Mouse (Mus musculus) G1E (cell line): ENCODE measurements around the gene Rorb. TPM values are rescaled to one million over a fixed set of nuclear protein-coding genes. Genes with fewer than 3 reads are reported as not detected.

Experiments used
- ATAC-seq: 2 replicates; pipeline ENCODE4 v1.8.0; 2016; ENCODE audit warnings: mild to moderate bottlenecking; ENCODE audit not compliant: insufficient number of reproducible peaks, poor library complexity, low FRiP score, severe bottlenecking; ENCODE audit errors: extremely low read depth
- DNase-seq: peaks from one replicate; pipeline ENCODE4 v3.0.0; 2012; ENCODE audit warnings: low spot score
- H3K27me3 ChIP-seq: 2 replicates; pipeline ENCODE4 v1.6.1; 2012; ENCODE audit warnings: mild to moderate bottlenecking, low read length, inconsistent platforms; ENCODE audit not compliant: insufficient read depth
- H3K36me3 ChIP-seq: replicated peaks from 2 replicates; pipeline ENCODE3; 2012; ENCODE audit warnings: mild to moderate bottlenecking, inconsistent platforms
- H3K4me1 ChIP-seq: 2 replicates; pipeline ENCODE4 v1.6.1; 2012; ENCODE audit warnings: low read depth, low read length, inconsistent platforms, mixed read lengths; ENCODE audit not compliant: insufficient read depth
- H3K4me3 ChIP-seq: 2 replicates; pipeline ENCODE4 v1.5.1; 2012; ENCODE audit warnings: low read depth, mild to moderate bottlenecking, inconsistent platforms, low read length, moderate library complexity, mixed read lengths
- H3K9me3 ChIP-seq: replicated peaks from 2 replicates; pipeline ENCODE4 v1.6.1; 2012; ENCODE audit warnings: inconsistent platforms
- CTCF ChIP-seq: IDR thresholded peaks from 2 replicates; pipeline ENCODE4 v1.5.1; 2012; ENCODE audit warnings: low read depth, low read length, inconsistent platforms, mixed read lengths
- GATA1 ChIP-seq: IDR thresholded peaks from 2 replicates; pipeline ENCODE4 v1.6.1; 2012; ENCODE audit warnings: borderline replicate concordance, low read length, inconsistent platforms, mixed read lengths
- GATA2 ChIP-seq: IDR thresholded peaks from 2 replicates; pipeline ENCODE4 v1.6.1; 2012; ENCODE audit warnings: low read depth, low read length, inconsistent platforms, borderline replicate concordance
- POLR2AphosphoS5 ChIP-seq: IDR thresholded peaks from 2 replicates; pipeline ENCODE4 v1.6.1; 2012; ENCODE audit warnings: low read depth, low read length, inconsistent platforms; ENCODE audit not compliant: insufficient replicate concordance
- TAL1 ChIP-seq: conservative IDR thresholded peaks from 2 replicates; pipeline ENCODE4 v1.6.1; 2012; ENCODE audit warnings: low read depth, low read length, inconsistent platforms, mixed read lengths
- polyA plus RNA-seq: library from polyadenylated mRNA; stranded (reverse); fragments of >175 nt; gene quantifications from 2 replicates; pipeline ENCODE4 v1.2.3, GENCODE M21; 2012
- total RNA-seq, 2 experiments: library from RNA; stranded (forward) in 1 of 2; stranded (reverse) in 1 of 2; fragments of 200-1000 nt in 1 of 2; fragments of >200 nt in 1 of 2; fragmentation: Nextera tagmentation in 1 of 2; gene quantifications; 2 replicates each; pipeline ENCODE4 v1.2.3; 2014 to 2017

Rorb gene
- total and polyA plus RNA-seq, 3 experiments: 0.22 to 4.5 TPM; not detected in 1

- Histone ChIP-seq H3K27me3 (no peaks in the 10 kb centered on the region), H3K4me3 (no peak overlapping the region), H3K36me3 (no peaks in the 10 kb centered on the region), H3K4me1 (no peaks in the 10 kb centered on the region), H3K9me3 (no peaks in the 10 kb centered on the region)
- DNase-seq (no peak), ATAC-seq (no peak)
- no peak for TF ChIP-seq GATA1
Measured at GRCm38 (mm10) chr19:18902041-18902693, 208.8 kb downstream of the Rorb start.

GRCm38 (mm10) chr19:18898238-18898637, 212.8 kb downstream of the Rorb start:
- H3K36me3 ChIP-seq: no peaks in the 10 kb centered on the region
- TF ChIP-seq POLR2AphosphoS5: no peak
- TF ChIP-seq TAL1: no peak
- TF ChIP-seq GATA2: no peak
- no peak for TF ChIP-seq CTCF
- no peak for TF ChIP-seq GATA1
- no peak for ATAC-seq
- DNase-seq: no peak
- H3K4me1 ChIP-seq: no peaks in the 10 kb centered on the region
- H3K9me3 ChIP-seq: no peaks in the 10 kb centered on the region
- no peaks in the 10 kb centered on the region for H3K27me3 ChIP-seq
- H3K4me3 ChIP-seq: no peak overlapping the region

- Histone ChIP-seq H3K27me3 (no peaks in the 10 kb centered on the region), H3K9me3 (no peaks in the 10 kb centered on the region), H3K4me3 (no peak overlapping the region), H3K4me1 (no peaks in the 10 kb centered on the region), H3K36me3 (no peaks in the 10 kb centered on the region)
- TF ChIP-seq GATA1 (no peak), GATA2 (no peak), TAL1 (no peak), POLR2AphosphoS5 (no peak), CTCF (no peak)
- DNase-seq (no peak), ATAC-seq (no peak)
Measured at GRCm38 (mm10) chr19:18890216-18890615, 220.8 kb downstream of the Rorb start.

- no peak for TF ChIP-seq GATA2
- no peak for TF ChIP-seq POLR2AphosphoS5
- TF ChIP-seq CTCF: no peak
- no peak for TF ChIP-seq TAL1
- TF ChIP-seq GATA1: no peak
Measured at GRCm38 (mm10) chr19:18889632-18890031, 221.4 kb downstream of the Rorb start.

GRCm38 (mm10) chr19:18889117-18889627, 221.8 kb downstream of the Rorb start:
- no peak for DNase-seq
- H3K4me3 ChIP-seq: no peak overlapping the region
- no peaks in the 10 kb centered on the region for H3K36me3 ChIP-seq
- ATAC-seq: no peak
- H3K27me3 ChIP-seq: no peaks in the 10 kb centered on the region
- no peaks in the 10 kb centered on the region for H3K9me3 ChIP-seq
- no peak for TF ChIP-seq CTCF
- TF ChIP-seq POLR2AphosphoS5: no peak
- TF ChIP-seq TAL1: no peak
- no peak for TF ChIP-seq GATA2
- no peaks in the 10 kb centered on the region for H3K4me1 ChIP-seq

More at GRCm38 (mm10) chr19:18889632-18890031, 221.4 kb downstream of the Rorb start:
- no peaks in the 10 kb centered on the region for H3K4me1 ChIP-seq
- DNase-seq (no peak), ATAC-seq (no peak)
- H3K27me3 ChIP-seq: no peaks in the 10 kb centered on the region
- no peaks in the 10 kb centered on the region for H3K36me3 ChIP-seq
- no peak overlapping the region for H3K4me3 ChIP-seq
- H3K9me3 ChIP-seq: no peaks in the 10 kb centered on the region

- Histone ChIP-seq H3K9me3 (no peaks in the 10 kb centered on the region), H3K4me3 (no peak overlapping the region), H3K36me3 (no peaks in the 10 kb centered on the region), H3K27me3 (no peaks in the 10 kb centered on the region), H3K4me1 (no peaks in the 10 kb centered on the region)
- no peak for ATAC-seq
- no peak for DNase-seq
- TF ChIP-seq GATA2: no peak
- TF ChIP-seq TAL1: no peak
- TF ChIP-seq GATA1: no peak
- TF ChIP-seq CTCF: no peak
- TF ChIP-seq POLR2AphosphoS5: no peak
Measured at GRCm38 (mm10) chr19:18888491-18889116, 222.4 kb downstream of the Rorb start.
